Mouse (Mus musculus) ovary, adult 10 weeks (tissue): ENCODE measurements around the gene Sh3d19. TPM values are rescaled to one million over a fixed set of nuclear protein-coding genes. Genes with fewer than 3 reads are reported as not detected.

Experiments used
- polyA plus RNA-seq: library from polyadenylated mRNA; stranded (reverse); fragments of 350-450 nt; fragmentation: Illumina TruSeq; extraction: RNeasy Lipid Tissue Mini Kit (QIAGEN cat#74804); gene quantifications from one replicate; pipeline ENCODE4 v1.2.3, GENCODE M21; 2014

Gene Sh3d19
- 37.4 TPM for polyA plus RNA-seq

DNA sequence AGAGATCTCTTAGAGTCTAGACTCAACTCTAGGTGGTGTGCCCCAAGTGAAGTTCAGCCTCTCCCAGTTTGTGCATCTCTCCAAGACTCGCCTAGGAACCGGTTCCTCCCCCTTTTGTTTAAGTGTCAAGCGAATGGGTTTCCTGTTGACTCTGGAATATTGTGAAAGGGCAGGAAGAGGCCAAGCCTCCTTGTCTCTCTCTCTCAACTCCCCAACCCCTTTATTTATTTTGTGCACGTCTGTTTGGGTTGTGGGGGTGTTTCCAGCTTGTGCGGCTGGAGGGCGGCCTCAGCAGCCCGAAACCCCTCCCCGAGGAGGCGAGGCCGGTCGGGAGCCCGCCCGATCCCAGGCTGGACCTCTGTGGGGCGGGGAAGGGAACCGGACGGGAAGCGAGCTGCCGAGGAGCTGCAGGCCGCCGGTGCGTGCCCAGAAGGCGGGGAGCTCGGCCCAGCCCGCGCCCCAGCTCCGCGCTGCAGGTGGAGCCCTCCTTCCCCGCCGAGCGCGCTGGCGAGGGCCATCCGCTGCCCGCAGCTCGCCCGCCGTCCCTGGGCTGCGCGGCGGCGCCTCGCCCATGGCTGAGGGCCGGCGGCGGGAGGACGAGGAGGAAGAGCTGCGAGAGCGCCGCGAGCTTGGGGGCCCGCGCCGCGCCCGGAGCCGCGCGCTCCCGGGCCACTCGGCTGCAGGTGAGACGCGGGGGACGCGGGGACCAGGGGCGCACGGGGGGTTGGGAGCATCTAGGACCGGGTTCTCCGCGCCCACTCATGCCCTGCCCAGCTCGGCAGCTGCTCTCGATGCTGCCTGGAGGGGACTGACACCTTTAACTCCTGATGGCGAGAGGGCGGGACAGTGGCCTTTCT lies at the start of gene Sh3d19:
Sh3d19 (plus strand) TSS at position 368 of the 857 bp plus-strand sequence.

GRCm38 (mm10) chr3:86002423-86002822 lies 31.5 kb downstream of the Sh3d19 start, which contains the start of gene Prss48:
Gene Prss48 (minus strand): TSS chr3:86002491.

GRCm38 (mm10) chr3:86142263-86142933 lies 171.5 kb downstream of the Sh3d19 start, which contains the start of gene Rps3a1:
Gene Rps3a1 (minus strand): TSS chr3:86142702.

Other genes starting within 250 kb of the Sh3d19 start
- 5.1 TPM for gene Fam160a1, start 153.8 kb upstream of the Sh3d19 start, polyA plus RNA-seq
- 3.1 TPM for gene Glt28d2, start 83.6 kb upstream of the Sh3d19 start, polyA plus RNA-seq
- 0.23 TPM for gene Gm37240, start 83.6 kb upstream of the Sh3d19 start, polyA plus RNA-seq
- not detected for gene Prss48, start 31.4 kb downstream of the Sh3d19 start, polyA plus RNA-seq
- 2,356 TPM for gene Rps3a1, start 171.6 kb downstream of the Sh3d19 start, polyA plus RNA-seq